Mouse (Mus musculus): ENCODE results near the gene Spock1.

DNA sequence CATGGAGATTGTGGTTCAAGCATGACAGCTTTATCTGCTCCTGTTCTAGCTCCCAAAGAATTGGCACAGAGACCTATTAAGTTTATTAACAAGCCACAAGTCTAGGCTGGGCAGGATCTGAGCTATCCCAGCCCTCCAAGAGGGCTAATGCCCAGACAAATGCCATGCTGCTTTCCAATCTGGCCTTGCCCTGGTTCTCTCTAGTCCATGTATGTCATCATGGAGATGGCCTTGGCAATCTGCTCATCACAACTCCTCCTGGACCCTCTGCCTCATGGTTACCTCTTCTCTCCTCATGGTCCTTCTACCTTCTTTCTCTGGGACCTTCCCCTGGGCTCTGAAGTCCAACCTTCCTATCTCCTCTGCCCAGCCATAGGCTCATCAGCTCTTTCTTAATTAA is 35.8 kb upstream of the Spock1 start:
- TF ChIP-seq CTCF (IDR thresholded peaks at IDR 0.05; ENCODE audit: borderline replicate concordance, insufficient read depth, low read length) (no peak), POLR2A (IDR thresholded peaks at IDR 0.05; ENCODE audit: low read depth, low read length) (no peak)
